In genomic region chr13:42575725-42576426, GRCm38 (mm10) we compare ENCODE assay signal across 8 mouse cellular contexts.
DNase-seq lines count a peak whose midpoint lies in the region; ATAC-seq and TF ChIP-seq lines count a peak whose summit lies in the region.

No protein-coding gene starts in this region.

- DNase-seq in kidney, adult 11 months: peak; percentile 74
- peak; percentile 20 for DNase-seq in c-Kit-positive CD71-positive TER-119-negative erythroid progenitor cells, embryonic 14.5 days (ENCODE audit: low read depth)
- DNase-seq in forebrain, embryonic 14.5 days (ENCODE audit: low spot score): peak; percentile 89
- DNase-seq in left cerebral cortex, adult 2 months (ENCODE audit: extremely low spot score in 1 of 2, low spot score in 2 of 2): peak; percentile 83 to 85
- DNase-seq in naive thymus-derived CD4-positive, alpha-beta T cell, adult 2 months (ENCODE audit: low read depth): peak; percentile 13

- no peaks in the 10 kb centered on the region for H3K27me3 ChIP-seq in kidney, embryonic 15.5 days
- no peaks in the 10 kb centered on the region for H3K27me3 ChIP-seq in forebrain, embryonic 14.5 days (replicated peaks; ENCODE audit: control insufficient read depth, insufficient read depth, low read length)
- no peaks in the 10 kb centered on the region for H3K27me3 ChIP-seq in testis, adult 2 months (ENCODE audit: control insufficient read depth, insufficient read depth, low read length)

- no peaks in the 10 kb centered on the region for H3K9me3 ChIP-seq in kidney, embryonic 15.5 days (replicated peaks)
- no peaks in the 10 kb centered on the region for H3K9me3 ChIP-seq in forebrain, embryonic 14.5 days (replicated peaks; ENCODE audit: control insufficient read depth, low read length)

- no peak overlapping the region for H3K4me2 ChIP-seq in kidney, embryonic 15.5 days
- no peak overlapping the region for H3K4me2 ChIP-seq in forebrain, embryonic 14.5 days (ENCODE audit: low read length)

- peaks cover 6% of the 10 kb centered on the region; the same call in 1 of the 2 replicates for H3K4me1 ChIP-seq in kidney, embryonic 15.5 days
- no peaks in the 10 kb centered on the region for H3K4me1 ChIP-seq in forebrain, embryonic 14.5 days (ENCODE audit: control insufficient read depth, insufficient read depth, low read length)
- H3K4me1 ChIP-seq in testis, adult 2 months (ENCODE audit: control insufficient read depth, insufficient read depth, low read length): peaks cover 3% of the 10 kb centered on the region; the same call in 1 of the 2 replicates

- TF ChIP-seq CTCF in left cerebral cortex, adult 2 months (IDR thresholded peaks at IDR 0.05): peak; percentile 99
- peak; percentile 94 for TF ChIP-seq CTCF in testis, adult 2 months (IDR thresholded peaks at IDR 0.05; ENCODE audit: control insufficient read depth, insufficient read depth, insufficient replicate concordance, low read depth, low read length)

- no peak for ATAC-seq in kidney, embryonic 15.5 days (replicated peaks; ENCODE audit: low FRiP score)
- ATAC-seq in forebrain, embryonic 14.5 days: 0 out of 2 replicates have a peak, but pooled peaks have one; percentile 37
- peak; percentile 24 to 42; a peak in 3 of 4 replicates for ATAC-seq in hematopoietic stem cell, adult 5-6 weeks (replicated peaks in 1 of 2; ENCODE audit: insufficient read depth in 1 of 2, low FRiP score in 2 of 2, low TSS enrichment in 1 of 2, low read depth in 1 of 2, poor library complexity in 2 of 2, severe bottlenecking in 2 of 2)

- intact Hi-C loops in left cerebral cortex, adult 2 months (cut with DNase I): loop anchor here (2.0 kb wide), 1 partner anchor 247 kb away; no protein-coding TSS in a partner anchor

- H3K9ac ChIP-seq in kidney, embryonic 15.5 days: no peak overlapping the region
- H3K9ac ChIP-seq in forebrain, embryonic 14.5 days (ENCODE audit: low read length): no peak overlapping the region

- WGBS in kidney, embryonic 15.5 days: 19% methylated on average over 16 of the region's 16 CpGs
- WGBS in forebrain, embryonic 14.5 days: 44% methylated on average over 16 of the region's 16 CpGs

- H3K27ac ChIP-seq in kidney, embryonic 15.5 days: no peak overlapping the region
- no peak overlapping the region for H3K27ac ChIP-seq in forebrain, embryonic 14.5 days (ENCODE audit: low read depth, low read length)
- H3K27ac ChIP-seq in left cerebral cortex, adult 2 months: no peak overlapping the region
- no peak overlapping the region for H3K27ac ChIP-seq in testis, adult 2 months (ENCODE audit: control insufficient read depth, insufficient read depth, low read depth, low read length)

- no peak for TF ChIP-seq POLR2A in testis, adult 2 months (IDR thresholded peaks at IDR 0.05; ENCODE audit: control insufficient read depth, low read depth, low read length)

- H3K4me3 ChIP-seq in kidney, embryonic 15.5 days (replicated peaks): no peak overlapping the region
- no peak overlapping the region for H3K4me3 ChIP-seq in forebrain, embryonic 14.5 days (ENCODE audit: low read depth, low read length)
- no peak overlapping the region for H3K4me3 ChIP-seq in left cerebral cortex, adult 2 months
- no peak overlapping the region for H3K4me3 ChIP-seq in testis, adult 2 months (ENCODE audit: control insufficient read depth, low read depth, low read length)

- H3K36me3 ChIP-seq in kidney, embryonic 15.5 days: no peaks in the 10 kb centered on the region
- no peaks in the 10 kb centered on the region for H3K36me3 ChIP-seq in forebrain, embryonic 14.5 days (ENCODE audit: control insufficient read depth, insufficient read depth, low read length)
- no peaks in the 10 kb centered on the region for H3K36me3 ChIP-seq in testis, adult 2 months (ENCODE audit: control insufficient read depth, insufficient read depth, low read length)

Comparison
In these comparisons a context has a peak if more than half of its experiments do, and no peak if none do; other contexts are left out.
1. DNase-seq: peak in every context shown above with its lines; median percentile 89 in forebrain, embryonic 14.5 days; 84 in left cerebral cortex, adult 2 months; 74 in kidney, adult 11 months; 20 in c-Kit-positive CD71-positive TER-119-negative erythroid progenitor cells, embryonic 14.5 days; 13 in naive thymus-derived CD4-positive, alpha-beta T cell, adult 2 months.